Comparison of ENCODE assay signal across 9 mouse cellular contexts in genomic region chr7:12922729-12923128, GRCm38 (mm10). TPM values are rescaled to one million over a fixed set of nuclear protein-coding genes. Genes with fewer than 3 reads are reported as not detected.
DNase-seq lines count a peak whose midpoint lies in the region; ATAC-seq and TF ChIP-seq lines count a peak whose summit lies in the region.
"Had no signal": no experiment of that assay in that cellular context is flagged by ENCODE, and none has a peak within 500 bp of the region (broad histone marks: within the 10 kb centered on the region; RNA-seq: fewer than 3 reads in every experiment).

No protein-coding gene starts in this region.

- H3K36me3 ChIP-seq in heart, embryonic 15.5 days = peaks cover 43% of the 10 kb centered on the region
- H3K36me3 ChIP-seq in ES-E14 (ENCODE audit: control insufficient read depth, insufficient read depth, low read length, poor library complexity, severe bottlenecking) = peaks cover 38% of the 10 kb centered on the region
- peaks cover 28% of the 10 kb centered on the region for H3K36me3 ChIP-seq in forebrain, embryonic 16.5 days (ENCODE audit: control insufficient read depth, insufficient read depth)
- H3K36me3 ChIP-seq in macrophage (ENCODE audit: inconsistent target) = peaks cover 38% of the 10 kb centered on the region

- WGBS in heart, embryonic 15.5 days = 4% methylated on average over 8 of the region's 8 CpGs
- whole genome bisulfite sequencing in forebrain, embryonic 16.5 days = 4% methylated on average over 8 of the region's 8 CpGs
- under 1% methylated on average over 8 of the region's 8 CpGs for WGBS in macrophage (ENCODE audit: missing documents)

- no peaks in the 10 kb centered on the region for H3K9me3 ChIP-seq in heart, embryonic 15.5 days (replicated peaks)
- H3K9me3 ChIP-seq in ES-E14 (ENCODE audit: control insufficient read depth, insufficient read depth, low read depth, low read length) = no peaks in the 10 kb centered on the region
- H3K9me3 ChIP-seq in forebrain, embryonic 16.5 days (ENCODE audit: control insufficient read depth, low read length) = no peaks in the 10 kb centered on the region

- no peaks in the 10 kb centered on the region for H3K27me3 ChIP-seq in heart, embryonic 15.5 days
- H3K27me3 ChIP-seq in forebrain, embryonic 16.5 days (replicated peaks; ENCODE audit: control insufficient read depth, insufficient read depth, low read length) = peaks cover 12% of the 10 kb centered on the region
- H3K27me3 ChIP-seq: Patski had no signal

- peak overlapping the region; percentile 88 for H3K4me3 ChIP-seq in heart, embryonic 15.5 days
- H3K4me3 ChIP-seq in ES-E14 (ENCODE audit: insufficient read depth in 1 of 2, low read depth in 1 of 2, low read length in 2 of 2, poor library complexity in 1 of 2, severe bottlenecking in 1 of 2) = peak overlapping the region; percentile 81 to 91
- H3K4me3 ChIP-seq in forebrain, embryonic 16.5 days (replicated peaks; ENCODE audit: low read length) = peak overlapping the region; percentile 81
- peak overlapping the region; percentile 99 for H3K4me3 ChIP-seq in macrophage (ENCODE audit: inconsistent target)

- H3K27ac ChIP-seq in heart, embryonic 15.5 days = 0 out of 2 replicates have a peak overlapping the region, but pooled peaks have one; percentile 44
- H3K27ac ChIP-seq in ES-E14 (ENCODE audit: insufficient read depth, low read depth, low read length, poor library complexity, severe bottlenecking) = peak overlapping the region; percentile 57
- no peak overlapping the region for H3K27ac ChIP-seq in forebrain, embryonic 16.5 days (ENCODE audit: low read length)
- peak overlapping the region; percentile 89 for H3K27ac ChIP-seq in macrophage

- peak overlapping the region; percentile 72 for H3K4me2 ChIP-seq in heart, embryonic 15.5 days
- H3K4me2 ChIP-seq in forebrain, embryonic 16.5 days (ENCODE audit: low read length) = peak overlapping the region; percentile 97

- in situ Hi-C loops in ES-E14 (cut with MboI; ENCODE audit: low sequenced_read_pairs in 2 of 2, unreplicated experiment in 2 of 2) = loop anchor here in 1 of 2 experiments (10.0 kb wide), 1 partner anchor 122 kb away; no protein-coding TSS in a partner anchor

- no peak for DNase-seq in heart, adult 18-20 months
- no peak for DNase-seq in ES-E14 (ENCODE audit: low read depth, low spot score)
- DNase-seq in natural killer cell, adult 2 months (ENCODE audit: low spot score in 2 of 2) = no peak
- no peak for DNase-seq in adrenal gland, postnatal 10 days
- no peak for DNase-seq in kidney, postnatal 36 days

- no peak for ATAC-seq in heart, embryonic 15.5 days (replicated peaks; ENCODE audit: insufficient number of reproducible peaks, insufficient read depth, low FRiP score, low read depth)
- ATAC-seq in forebrain, embryonic 16.5 days = no peak

- peaks cover 14% of the 10 kb centered on the region for H3K4me1 ChIP-seq in heart, embryonic 15.5 days (replicated peaks)
- peaks cover 0 to 2% of the 10 kb centered on the region in 2 experiments; a peak in 1 of 4 replicates for H3K4me1 ChIP-seq in ES-E14 (ENCODE audit: control insufficient read depth in 2 of 2, insufficient read depth in 2 of 2, low read length in 2 of 2, poor library complexity in 1 of 2)
- H3K4me1 ChIP-seq in forebrain, embryonic 16.5 days (replicated peaks; ENCODE audit: control insufficient read depth, insufficient read depth, low read length) = peaks cover 15% of the 10 kb centered on the region

- peaks cover 22% of the 10 kb centered on the region for H3K79me2 ChIP-seq in macrophage (ENCODE audit: inconsistent target)

- H3K9ac ChIP-seq in heart, embryonic 15.5 days = peak overlapping the region; percentile 86
- peak overlapping the region; percentile 93 for H3K9ac ChIP-seq in ES-E14 (ENCODE audit: insufficient read depth, low read depth, low read length, poor library complexity, severe bottlenecking)
- peak overlapping the region; percentile 76 for H3K9ac ChIP-seq in forebrain, embryonic 16.5 days (replicated peaks; ENCODE audit: low read depth, low read length)

TF ChIP-seq in ES-E14, 5 proteins besides CTCF, POLR2A, EP300 and RAD21:
- TF ChIP-seq MAFK (IDR thresholded peaks at IDR 0.05; ENCODE audit: insufficient read depth, low read depth, low read length) (no peak), HCFC1 (IDR thresholded peaks at IDR 0.05; ENCODE audit: borderline replicate concordance, insufficient read depth, low read length) (no peak), ZNF384 (IDR thresholded peaks at IDR 0.05; ENCODE audit: low read depth, low read length) (no peak), ZC3H11A (IDR thresholded peaks at IDR 0.05; ENCODE audit: borderline replicate concordance, low read depth, low read length) (no peak), CHD2 (IDR thresholded peaks at IDR 0.05; ENCODE audit: low read depth, low read length) (no peak)

RNA-seq across cellular contexts. Expression of gene Rps5, which starts 0.6 kb away (rescaled TPM):
- 453 and 535 TPM in 2 replicates for polyA plus RNA-seq in heart, embryonic 15.5 days (2015; fragmentation: Nextera tagmentation; extraction: Ambion mirVana)
- total RNA-seq in heart, adult 18-20 months (2021) = 100 to 1,000 TPM; 575 to 632 TPM
- 3,358 and 4,390 TPM in 2 replicates for total RNA-seq in ES-E14 (2012; rRNA removed)
- polyA plus RNA-seq in forebrain, embryonic 16.5 days (2015; fragmentation: Nextera tagmentation; extraction: Ambion mirVana) = 660 and 678 TPM in 2 replicates
- 100 to 1,000 TPM in 1 of 26 experiments, 10 to 100 TPM in 25; 16.7 to 174 (median 41.9) TPM for total RNA-seq in macrophage (2018; cell fraction: chromatin; rRNA removed)
- total RNA-seq in macrophage (2018; cell fraction: cytosol; rRNA removed) = 100 to 1,000 TPM; 545 to 842 (median 655) TPM
- total RNA-seq in macrophage (2018; cell fraction: nucleus; rRNA removed) = 100 to 1,000 TPM in 13 of 26 experiments, 10 to 100 TPM in 13; 43.6 to 163 (median 99.3) TPM
- 260 to 917 TPM (median 815 TPM) in 3 replicates for polyA plus RNA-seq in macrophage (2018)
- total RNA-seq in adrenal gland, postnatal 10 days (2021) = 1,000 to 10,000 TPM; 1,018 to 1,027 TPM

RNA-seq across cellular contexts. Expression of gene Rnf225, which starts 4.5 kb away (rescaled TPM):
- polyA plus RNA-seq in heart, embryonic 15.5 days (2015; fragmentation: Nextera tagmentation; extraction: Ambion mirVana) = 0.47 and 0.49 TPM in 2 replicates
- total RNA-seq in heart, adult 18-20 months (2021) = under 1 TPM; 0.17 to 0.39 TPM
- total RNA-seq in ES-E14 (2012; rRNA removed) = 4.4 and 6.9 TPM in 2 replicates
- polyA plus RNA-seq in forebrain, embryonic 16.5 days (2015; fragmentation: Nextera tagmentation; extraction: Ambion mirVana) = 0.65 and 0.67 TPM in 2 replicates
- total RNA-seq in macrophage (2018; cell fraction: chromatin; rRNA removed) = 1 to 10 TPM in 2 of 26 experiments, under 1 TPM in 21, not detected in 3; 0.23 to 1.8 (median 0.57) TPM
- under 1 TPM in 22 of 26 experiments, not detected in 4; 0.03 to 0.65 (median 0.19) TPM for total RNA-seq in macrophage (2018; cell fraction: cytosol; rRNA removed)
- total RNA-seq in macrophage (2018; cell fraction: nucleus; rRNA removed) = 1 to 10 TPM in 3 of 26 experiments, under 1 TPM in 22, not detected in 1; 0.15 to 2.6 (median 0.51) TPM
- polyA plus RNA-seq in macrophage (2018) = 0.07 TPM in 1 of 3 replicates, not detected in the others
- under 1 TPM; 0.36 to 0.54 TPM for total RNA-seq in adrenal gland, postnatal 10 days (2021)

RNA-seq across cellular contexts. Expression of gene Zscan22, which starts 25.1 kb away (rescaled TPM):
- 9.5 and 11.2 TPM in 2 replicates for polyA plus RNA-seq in heart, embryonic 15.5 days (2015; fragmentation: Nextera tagmentation; extraction: Ambion mirVana)
- 1 to 10 TPM; 5.5 to 5.8 TPM for total RNA-seq in heart, adult 18-20 months (2021)
- total RNA-seq in ES-E14 (2012; rRNA removed) = 5.1 and 5.7 TPM in 2 replicates
- polyA plus RNA-seq in forebrain, embryonic 16.5 days (2015; fragmentation: Nextera tagmentation; extraction: Ambion mirVana) = 13.8 and 15.0 TPM in 2 replicates
- 10 to 100 TPM in 3 of 26 experiments, 1 to 10 TPM in 23; 1.2 to 14.3 (median 3.6) TPM for total RNA-seq in macrophage (2018; cell fraction: chromatin; rRNA removed)
- 1 to 10 TPM; 1.4 to 7.9 (median 6.0) TPM for total RNA-seq in macrophage (2018; cell fraction: cytosol; rRNA removed)
- total RNA-seq in macrophage (2018; cell fraction: nucleus; rRNA removed) = 10 to 100 TPM in 3 of 26 experiments, 1 to 10 TPM in 23; 1.2 to 18.9 (median 3.6) TPM
- polyA plus RNA-seq in macrophage (2018) = 5.2 to 9.0 TPM (median 7.8 TPM) in 3 replicates
- total RNA-seq in adrenal gland, postnatal 10 days (2021) = 10 to 100 TPM in 1 of 2 experiments, 1 to 10 TPM in 1; 9.7 to 10.2 TPM

RNA-seq across cellular contexts. Expression of gene Zfp128, which starts 41.8 kb away (rescaled TPM):
- polyA plus RNA-seq in heart, embryonic 15.5 days (2015; fragmentation: Nextera tagmentation; extraction: Ambion mirVana) = 2.9 and 3.3 TPM in 2 replicates
- total RNA-seq in heart, adult 18-20 months (2021) = 1 to 10 TPM; 2.9 to 3.1 TPM
- 1.4 and 1.8 TPM in 2 replicates for total RNA-seq in ES-E14 (2012; rRNA removed)
- 9.0 and 10.2 TPM in 2 replicates for polyA plus RNA-seq in forebrain, embryonic 16.5 days (2015; fragmentation: Nextera tagmentation; extraction: Ambion mirVana)
- total RNA-seq in macrophage (2018; cell fraction: chromatin; rRNA removed) = 1 to 10 TPM in 15 of 26 experiments, under 1 TPM in 8, not detected in 3; 0.34 to 9.0 (median 2.0) TPM
- total RNA-seq in macrophage (2018; cell fraction: cytosol; rRNA removed) = 1 to 10 TPM in 16 of 26 experiments, under 1 TPM in 10; 0.19 to 2.6 (median 1.3) TPM
- 1 to 10 TPM in 16 of 26 experiments, under 1 TPM in 9, not detected in 1; 0.12 to 8.7 (median 1.4) TPM for total RNA-seq in macrophage (2018; cell fraction: nucleus; rRNA removed)
- polyA plus RNA-seq in macrophage (2018) = 1.6 to 2.1 TPM (median 1.9 TPM) in 3 replicates
- total RNA-seq in adrenal gland, postnatal 10 days (2021) = 1 to 10 TPM; 3.4 to 4.2 TPM

RNA-seq across cellular contexts. Expression of gene Zfp324, which starts 42.9 kb away (rescaled TPM):
- polyA plus RNA-seq in heart, embryonic 15.5 days (2015; fragmentation: Nextera tagmentation; extraction: Ambion mirVana) = 5.2 and 7.5 TPM in 2 replicates
- total RNA-seq in heart, adult 18-20 months (2021) = 1 to 10 TPM; 2.3 to 2.4 TPM
- 4.7 and 5.6 TPM in 2 replicates for total RNA-seq in ES-E14 (2012; rRNA removed)
- polyA plus RNA-seq in forebrain, embryonic 16.5 days (2015; fragmentation: Nextera tagmentation; extraction: Ambion mirVana) = 16.8 and 17.4 TPM in 2 replicates
- 10 to 100 TPM in 6 of 26 experiments, 1 to 10 TPM in 13, under 1 TPM in 7; 0.31 to 16.5 (median 3.4) TPM for total RNA-seq in macrophage (2018; cell fraction: chromatin; rRNA removed)
- total RNA-seq in macrophage (2018; cell fraction: cytosol; rRNA removed) = 1 to 10 TPM in 23 of 26 experiments, under 1 TPM in 3; 0.43 to 6.6 (median 4.0) TPM
- 10 to 100 TPM in 4 of 26 experiments, 1 to 10 TPM in 18, under 1 TPM in 4; 0.29 to 11.3 (median 4.2) TPM for total RNA-seq in macrophage (2018; cell fraction: nucleus; rRNA removed)
- polyA plus RNA-seq in macrophage (2018) = 3.0 to 3.7 TPM (median 3.1 TPM) in 3 replicates
- total RNA-seq in adrenal gland, postnatal 10 days (2021) = 10 to 100 TPM in 1 of 2 experiments, 1 to 10 TPM in 1; 7.3 to 10.6 TPM
